Mouse (Mus musculus) olfactory bulb, adult 2 months (tissue): Measurements from ENCODE around the gene Etnk1.

Experiments used
- CTCF ChIP-seq: fragments of 200-500 bp; IDR thresholded peaks from 2 replicates; pipeline ENCODE4 v1.5.1; 2012; ENCODE audit warnings: low read depth, mild to moderate bottlenecking, low read length, moderate library complexity; ENCODE audit not compliant: insufficient read depth
- POLR2A ChIP-seq: fragments of 200-500 bp; IDR thresholded peaks from 2 replicates; pipeline ENCODE4 v1.6.1; 2012; ENCODE audit warnings: mild to moderate bottlenecking, low read depth, low read length, moderate library complexity; ENCODE audit not compliant: insufficient read depth

DNA sequence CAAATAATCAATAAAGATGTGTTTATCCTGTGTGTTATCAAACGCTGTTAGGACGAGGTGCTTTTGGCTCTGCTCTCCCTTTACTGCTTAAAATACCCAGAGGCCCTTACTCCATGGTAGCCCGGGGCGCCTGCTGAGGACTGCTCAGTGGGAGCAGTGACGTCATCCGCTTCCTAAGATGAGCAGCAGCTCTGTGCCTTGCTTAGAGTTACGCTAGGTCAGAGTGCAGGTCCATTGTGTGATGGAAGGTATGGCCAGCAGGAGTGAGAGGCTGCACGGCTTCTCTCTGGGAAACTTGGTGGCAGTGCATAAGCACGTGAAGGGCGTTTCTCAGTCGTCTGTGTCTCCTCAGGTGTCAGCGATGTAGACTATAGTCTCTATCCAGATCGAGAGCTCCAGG lies 30.0 kb downstream of the Etnk1 start:
- TF ChIP-seq CTCF (no peak), POLR2A (no peak)
